Mouse (Mus musculus): ENCODE data around the gene Akt1s1.

The Akt1s1 gene

GRCm38 (mm10) chr7:44848561-44849415, at the start of gene Akt1s1, which contains the start of gene Tbc1d17:
Gene Akt1s1, plus strand, starts transcription at chr7:44848991.
Gene Tbc1d17, minus strand, starts transcription at chr7:44849079.
- DNase-seq (ENCODE audit: extremely low read depth, low read depth), result peak; percentile 100

- DNase-seq (ENCODE audit: extremely low read depth, low read depth), result no peak
Measured at GRCm38 (mm10) chr7:44808927-44809326, 39.9 kb upstream of the Akt1s1 start.

GRCm38 (mm10) chr7:44809466-44809865, 39.3 kb upstream of the Akt1s1 start:
- DNase-seq (ENCODE audit: extremely low read depth, low read depth), result no peak

DNA sequence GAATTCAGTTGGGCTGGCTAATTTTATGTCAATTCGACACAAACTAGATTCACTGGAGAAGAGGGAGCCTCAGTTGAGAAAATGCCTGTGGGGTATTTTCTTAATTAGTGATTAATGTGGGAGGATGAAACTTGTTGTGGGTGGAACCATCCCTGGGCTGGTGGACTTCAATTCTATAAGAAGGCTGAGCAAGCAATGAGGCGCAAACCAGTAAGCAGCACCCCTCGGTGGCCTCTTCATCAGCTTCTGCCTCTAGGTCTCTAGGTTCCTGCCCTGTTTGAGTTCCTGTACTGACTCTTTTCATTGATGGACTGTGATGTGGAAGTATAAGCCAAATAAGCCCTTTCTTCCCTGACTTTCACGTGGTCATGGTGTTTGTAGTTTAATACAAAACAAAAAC, 38.4 kb upstream of the Akt1s1 start:
- no peak for DNase-seq (ENCODE audit: extremely low read depth, low read depth)

- no peak for DNase-seq (ENCODE audit: extremely low read depth, low read depth)
Measured at GRCm38 (mm10) chr7:44810819-44811557, 37.8 kb upstream of the Akt1s1 start.

- no peak for DNase-seq (ENCODE audit: extremely low read depth, low read depth)
Measured at GRCm38 (mm10) chr7:44812651-44813325, 36.0 kb upstream of the Akt1s1 start.

DNA sequence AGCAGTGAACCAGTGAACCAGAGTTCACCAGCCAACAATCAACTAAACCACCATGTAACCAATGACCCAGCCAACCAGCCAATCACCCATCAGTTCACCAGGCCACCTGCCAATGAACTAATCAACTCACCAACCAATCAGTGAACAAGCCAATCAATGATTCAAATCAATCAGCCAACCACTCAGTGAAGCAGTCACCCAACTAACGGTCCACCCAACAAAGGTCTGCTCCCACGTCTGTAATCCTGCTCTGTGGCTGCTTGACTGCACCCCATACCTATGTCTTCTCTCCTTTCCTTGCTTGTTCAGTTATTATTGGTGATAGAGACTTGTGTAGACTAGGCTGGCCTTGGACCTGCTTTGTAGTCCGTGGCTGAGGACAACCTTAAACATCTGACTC, 34.8 kb upstream of the Akt1s1 start:
- DNase-seq (ENCODE audit: extremely low read depth, low read depth), result no peak

DNA sequence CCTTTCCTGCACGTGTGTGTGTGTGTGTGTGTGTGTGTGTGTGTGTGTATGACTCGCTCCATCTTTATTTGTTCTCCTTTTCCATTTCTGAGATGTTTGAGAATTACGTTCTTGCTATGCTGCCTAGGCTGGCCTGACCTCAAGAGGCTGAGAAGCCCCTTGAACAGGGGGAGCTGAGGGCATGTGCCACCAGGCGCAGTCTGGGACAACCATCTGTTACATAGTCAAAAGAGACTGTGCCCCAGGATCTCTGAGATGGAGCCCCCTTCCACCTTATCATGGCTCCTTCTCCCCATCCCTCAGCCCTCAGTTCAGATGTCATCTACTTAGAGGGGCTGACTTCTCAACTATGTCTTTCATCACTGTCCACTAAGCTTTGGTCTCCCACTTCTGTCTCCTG, 34.4 kb upstream of the Akt1s1 start:
- DNase-seq (ENCODE audit: extremely low read depth, low read depth), result no peak

DNA sequence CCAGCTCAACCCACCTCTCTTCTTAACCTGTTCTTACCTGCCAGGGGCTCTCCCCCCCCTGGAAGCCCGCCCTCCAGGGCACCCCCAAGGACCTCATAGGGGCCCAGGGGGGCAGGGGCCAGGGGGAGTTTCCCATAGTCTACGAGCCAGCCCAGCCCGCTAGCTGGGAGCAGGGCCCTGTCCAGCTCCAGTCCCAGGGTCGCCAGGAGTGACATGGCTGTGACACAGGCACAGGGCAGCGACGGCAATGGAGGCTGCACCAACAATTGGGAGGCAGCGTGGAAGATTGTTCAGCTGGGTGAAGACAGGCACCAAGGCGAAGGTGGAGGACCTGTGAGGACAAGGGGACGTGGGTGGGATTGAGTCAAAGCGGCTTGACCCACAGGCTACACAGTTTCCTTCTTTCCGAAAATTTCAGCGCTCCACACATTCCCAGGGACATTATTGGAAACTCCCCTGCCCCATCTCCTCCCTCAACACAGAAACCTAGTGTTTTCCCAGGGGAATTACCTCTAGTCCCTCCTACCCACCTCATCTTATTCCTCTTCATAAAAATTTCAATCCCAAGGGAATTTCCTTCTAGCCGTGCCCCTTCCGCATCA, 33.7 kb upstream of the Akt1s1 start:
- no peak for DNase-seq (ENCODE audit: extremely low read depth, low read depth)

- peak; percentile 98 for DNase-seq (ENCODE audit: extremely low read depth, low read depth)
Measured at GRCm38 (mm10) chr7:44815721-44816469, 32.9 kb upstream of the Akt1s1 start, which contains the start of the genes Nup62 and Il4i1. Gene Nup62, plus strand, starts transcription at chr7:44816088. Gene Il4i1, plus strand, starts transcription at chr7:44816387.

DNA sequence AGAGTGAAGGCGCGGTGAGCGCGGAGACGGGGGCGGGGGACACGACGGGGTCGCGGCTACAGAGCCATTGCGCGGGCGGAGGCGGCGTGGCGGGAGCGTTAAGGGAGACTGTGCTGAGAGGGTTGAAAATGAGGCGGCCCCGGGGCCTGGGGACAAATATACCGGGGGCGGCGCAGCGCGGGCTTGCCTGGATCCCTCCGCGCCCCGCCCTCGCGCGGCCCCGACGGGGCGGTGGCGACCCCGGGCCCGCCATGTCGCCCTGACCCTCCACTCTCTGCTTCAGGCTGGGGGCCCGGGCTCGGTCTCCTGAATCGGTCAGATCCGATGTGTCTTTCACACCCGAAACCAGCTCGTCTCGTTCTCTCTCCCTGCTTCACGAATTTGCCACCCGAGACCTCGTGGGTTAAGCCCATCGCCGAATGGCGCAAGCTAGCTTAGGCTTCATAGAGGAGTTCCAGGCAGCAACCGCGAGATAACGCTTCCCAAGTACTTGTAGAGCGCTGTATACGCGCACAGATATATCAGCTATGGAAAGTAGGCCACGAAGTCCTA, 32.2 kb upstream of the Akt1s1 start, which contains the start of gene Atf5:
Gene Atf5, minus strand, starts transcription at position 189 of the 552 bp plus-strand sequence.
- peak; percentile 66 for DNase-seq (ENCODE audit: extremely low read depth, low read depth)

- no peak for DNase-seq (ENCODE audit: extremely low read depth, low read depth)
Measured at GRCm38 (mm10) chr7:44817441-44817840, 31.4 kb upstream of the Akt1s1 start.

DNA sequence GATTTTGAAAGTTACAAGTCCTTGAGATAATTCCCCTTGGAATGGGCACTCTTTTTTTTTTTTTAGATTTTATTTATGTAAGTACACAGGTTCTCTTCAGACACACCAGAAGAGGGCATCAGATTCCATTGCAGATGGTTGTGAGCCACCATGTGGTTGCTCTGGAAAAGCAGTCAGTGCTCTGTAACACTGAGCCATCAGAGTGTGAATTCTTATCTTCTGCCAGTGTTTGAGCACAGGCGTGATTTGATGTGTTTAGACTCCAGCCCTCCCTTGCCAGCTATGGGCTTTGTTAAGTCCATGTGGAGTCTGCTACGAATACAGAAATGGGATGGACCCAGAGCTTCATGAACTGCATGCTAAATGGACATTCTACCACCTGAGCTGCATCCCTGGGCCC, 30.6 kb upstream of the Akt1s1 start:
- DNase-seq (ENCODE audit: extremely low read depth, low read depth), result no peak

DNA sequence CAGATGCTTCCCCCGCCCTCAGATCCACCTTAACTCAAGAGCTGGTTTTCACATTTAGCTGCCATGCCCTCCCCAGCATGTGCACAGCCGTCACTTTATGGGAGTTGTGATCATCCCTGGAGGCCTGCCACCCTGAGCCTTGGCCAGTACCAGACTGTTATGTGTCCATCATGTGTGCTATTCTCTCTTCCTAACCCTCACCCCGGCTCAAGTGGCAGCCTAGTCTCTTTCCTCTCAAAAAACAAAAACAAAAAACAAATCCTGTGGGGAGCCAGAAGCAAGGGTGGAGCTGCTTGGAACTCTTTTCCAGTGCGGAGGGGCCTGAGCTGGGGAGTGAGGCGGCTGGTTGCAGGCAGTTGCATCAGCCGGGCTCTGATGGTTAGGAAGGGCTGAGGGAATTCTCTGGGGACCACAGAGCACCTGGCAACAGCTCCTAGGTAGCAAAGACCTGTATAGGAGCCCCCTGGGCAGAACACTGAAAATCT, 30.0 kb upstream of the Akt1s1 start:
- DNase-seq (ENCODE audit: extremely low read depth, low read depth), result no peak

DNA sequence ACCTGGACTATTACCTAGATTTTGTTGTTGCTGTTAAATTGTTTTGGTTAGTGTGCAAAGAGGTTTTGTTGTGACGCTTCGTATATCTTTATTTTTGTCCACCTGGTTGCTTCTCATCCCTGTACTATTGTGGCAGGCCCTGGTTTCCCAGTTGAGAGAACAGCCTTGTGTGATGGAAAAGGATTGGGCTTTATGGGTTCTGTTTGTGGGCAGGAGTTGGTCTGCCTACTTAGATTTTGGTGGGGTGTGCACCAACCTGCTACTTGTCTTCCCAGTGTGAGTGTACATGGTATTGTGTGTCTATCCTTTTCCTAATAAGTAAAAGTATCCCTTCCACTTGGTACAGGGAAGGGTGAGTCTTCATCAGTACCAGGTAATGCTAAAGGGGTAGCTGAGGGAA, 29.4 kb upstream of the Akt1s1 start:
- DNase-seq (ENCODE audit: extremely low read depth, low read depth), result no peak

DNA sequence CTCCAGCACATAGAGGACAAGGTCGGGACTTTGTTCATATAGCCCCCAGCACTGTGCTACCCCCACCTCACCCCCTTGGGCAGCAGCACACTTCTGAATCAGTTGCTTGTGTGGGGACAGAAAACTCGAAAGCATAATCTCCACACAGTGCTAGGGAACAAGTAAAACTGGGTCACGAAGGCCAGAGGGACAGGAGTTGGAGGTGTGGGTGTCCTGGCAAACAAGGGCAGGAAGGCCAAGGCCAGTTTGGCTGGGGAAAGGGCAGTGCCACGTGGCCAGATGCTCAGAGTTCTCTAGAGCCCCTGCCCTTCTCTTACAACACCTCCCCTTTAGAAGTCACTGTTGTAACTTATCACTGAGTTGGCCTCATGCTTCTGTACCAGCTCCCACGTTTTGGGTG, 28.9 kb upstream of the Akt1s1 start:
- no peak for DNase-seq (ENCODE audit: extremely low read depth, low read depth)

DNA sequence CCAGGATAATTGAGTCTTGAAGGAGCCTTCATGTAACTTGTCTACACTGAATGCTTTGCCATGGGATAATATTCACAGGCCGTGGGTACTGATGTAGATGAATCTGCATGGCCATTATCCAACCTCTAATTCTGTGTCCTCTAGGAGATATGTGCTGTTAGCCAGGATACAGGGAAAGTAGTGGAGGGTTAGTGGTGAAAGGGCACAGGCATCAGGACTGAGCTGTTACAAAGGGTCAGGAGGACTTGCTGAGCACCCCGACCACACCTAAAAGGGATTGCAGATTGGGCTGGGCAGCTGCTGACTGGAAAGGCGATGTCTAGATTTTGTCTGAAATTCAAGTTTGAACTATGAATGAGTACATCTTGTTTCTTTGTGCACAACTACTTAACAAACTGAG, 28.3 kb upstream of the Akt1s1 start:
- no peak for DNase-seq (ENCODE audit: extremely low read depth, low read depth)

- DNase-seq (ENCODE audit: extremely low read depth, low read depth), result no peak
Measured at GRCm38 (mm10) chr7:44821666-44822448, 26.9 kb upstream of the Akt1s1 start.

- no peak for DNase-seq (ENCODE audit: extremely low read depth, low read depth)
Measured at GRCm38 (mm10) chr7:44823409-44823808, 25.4 kb upstream of the Akt1s1 start.

Measured in MEL-GATA-1-ER (cell line).